Mouse (Mus musculus) limb, embryonic 14.5 days (tissue): Measurements from ENCODE around the gene Samhd1. TPM values are rescaled to one million over a fixed set of nuclear protein-coding genes. Genes with fewer than 3 reads are reported as not detected.
A peak's percentile ranks its signal among the peaks of the same experiment; 100 is the strongest.

Source experiments
- ATAC-seq: fragments of 200-750 bp; cut with Nextera tagmentation; 2 replicates; pipeline ENCODE4 v1.8.0; 2017; ENCODE audit warnings: low read depth, moderate number of reproducible peaks, moderate TSS enrichment; ENCODE audit not compliant: low FRiP score
- DNase-seq: peaks from one replicate; pipeline ENCODE4 v3.0.0-alpha.2; 2015; ENCODE audit warnings: low spot score
- H3K27ac ChIP-seq: fragments of 300-500 bp; sonication (generic); replicated peaks from 2 replicates; pipeline ENCODE4 v1.5.1; 2014; ENCODE audit warnings: low read depth, mild to moderate bottlenecking, low read length, moderate library complexity, mixed read lengths
- H3K27me3 ChIP-seq: fragments of 300-500 bp; sonication (generic); 2 replicates; pipeline ENCODE4 v1.6.1; 2014; ENCODE audit warnings: low read length, mixed read lengths; ENCODE audit not compliant: control insufficient read depth, insufficient read depth
- H3K36me3 ChIP-seq: fragments of 300-500 bp; sonication (generic); 2 replicates; pipeline ENCODE4 v1.6.1; 2014; ENCODE audit warnings: mild to moderate bottlenecking, low read length, moderate library complexity, mixed read lengths; ENCODE audit not compliant: control insufficient read depth, insufficient read depth
- H3K4me1 ChIP-seq: fragments of 300-500 bp; sonication (generic); 2 replicates; pipeline ENCODE4 v1.6.1; 2014; ENCODE audit warnings: antibody characterized with exemption, low read length, mixed read lengths; ENCODE audit not compliant: control insufficient read depth, insufficient read depth
- H3K4me2 ChIP-seq: fragments of 300-500 bp; sonication (generic); replicated peaks from 2 replicates; pipeline ENCODE4 v1.6.1; 2014; ENCODE audit warnings: low read depth, mild to moderate bottlenecking, low read length, moderate library complexity; ENCODE audit not compliant: severe bottlenecking
- H3K4me3 ChIP-seq: fragments of 300-500 bp; sonication (generic); replicated peaks from 2 replicates; pipeline ENCODE4 v1.5.1; 2014; ENCODE audit warnings: low read length
- H3K9ac ChIP-seq: fragments of 300-500 bp; sonication (generic); 2 replicates; pipeline ENCODE4 v1.6.1; 2014; ENCODE audit warnings: mild to moderate bottlenecking, low read depth, low read length, moderate library complexity; ENCODE audit not compliant: severe bottlenecking
- H3K9me3 ChIP-seq: fragments of 300-500 bp; sonication (generic); 2 replicates; pipeline ENCODE4 v1.6.1; 2016; ENCODE audit warnings: low read length; ENCODE audit not compliant: control insufficient read depth
- POLR2A ChIP-seq: fragments of 200-500 bp; IDR thresholded peaks from 2 replicates; pipeline ENCODE4 v1.8.0; 2012; ENCODE audit warnings: inconsistent platforms, mild to moderate bottlenecking, moderate library complexity, borderline replicate concordance; ENCODE audit not compliant: insufficient read depth, insufficient read length; ENCODE audit errors: extremely low read depth
- WGBS: fragments of 180-500 bp; shearing (Covaris S2); extraction: QIAGEN DNeasy Blood & Tissue Kit; methylation state at CpG from one replicate; pipeline ENCODE4 v1.1.7; 2014; 5-methylcytosine and 5-hydroxymethylcytosine counted together
- polyA plus RNA-seq, 2 experiments: library from polyadenylated mRNA; depleted of rRNA in 1 of 2; stranded (reverse) in 1 of 2; unstranded in 1 of 2; fragments of >200 nt; fragmentation: Nextera tagmentation in 1 of 2; extraction: Ambion mirVana in 1 of 2; gene quantifications; 2 replicates each; pipeline versions ENCODE4 v1.2.1 to v1.2.3; 2012 to 2014

Gene Samhd1
- polyA plus RNA-seq, 2 experiments: 24.3 to 33.6 TPM

- Histone ChIP-seq H3K27me3 (no peaks in the 10 kb centered on the region), H3K9ac (no peak overlapping the region), H3K4me1 (peaks cover 7% of the 10 kb centered on the region; the same call in 1 of the 2 replicates), H3K27ac (no peak overlapping the region), H3K36me3 (peaks cover 67% of the 10 kb centered on the region), H3K9me3 (no peaks in the 10 kb centered on the region), H3K4me2 (no peak overlapping the region), H3K4me3 (no peak overlapping the region)
- TF ChIP-seq POLR2A: no peak
- ATAC-seq (no peak), DNase-seq (no peak)
- WGBS: 87% methylated on average over 8 of the region's 8 CpGs
These were observed 82.6 kb downstream of the Samhd1 start for GRCm38 (mm10) chr2:157052448-157052847.

GRCm38 (mm10) chr2:157049831-157050243, 85.2 kb downstream of the Samhd1 start:
- Histone ChIP-seq H3K9me3 (no peaks in the 10 kb centered on the region; the same call in 1 of the 2 replicates), H3K4me3 (no peak overlapping the region), H3K27me3 (no peaks in the 10 kb centered on the region), H3K4me2 (no peak overlapping the region), H3K27ac (no peak overlapping the region), H3K36me3 (peaks cover 76% of the 10 kb centered on the region), H3K4me1 (0 out of 2 replicates have a peak, but pooled peaks cover 4% of the 10 kb centered on the region), H3K9ac (no peak overlapping the region)
- DNase-seq (no peak), ATAC-seq (no peak)
- WGBS: 74% methylated on average over 8 of the region's 8 CpGs
- no peak for TF ChIP-seq POLR2A

- peaks cover 81% of the 10 kb centered on the region for H3K36me3 ChIP-seq
- no peak overlapping the region for H3K4me3 ChIP-seq
- TF ChIP-seq POLR2A: no peak
- 84% methylated on average over 13 of the region's 13 CpGs for WGBS
- H3K27me3 ChIP-seq: no peaks in the 10 kb centered on the region
- 0 out of 2 replicates have a peak overlapping the region, but pooled peaks have one; percentile 26 for H3K27ac ChIP-seq
- ATAC-seq (no peak), DNase-seq (no peak)
- peaks cover 4% of the 10 kb centered on the region; the same call in 1 of the 2 replicates for H3K9me3 ChIP-seq
- no peaks in the 10 kb centered on the region for H3K4me1 ChIP-seq
- H3K9ac ChIP-seq: no peak overlapping the region
- H3K4me2 ChIP-seq: no peak overlapping the region
These were observed 86.5 kb downstream of the Samhd1 start for GRCm38 (mm10) chr2:157048395-157049181.

Other genes with a start within 250 kb of the Samhd1 start
- 0.15 and 0.27 TPM in 2 replicates for gene Sla2, start 248.1 kb downstream of the Samhd1 start, polyA plus RNA-seq (2012; rRNA removed)
- 0.23 and 0.26 TPM in 2 replicates for gene Sla2, start 248.1 kb downstream of the Samhd1 start, polyA plus RNA-seq (2014; fragmentation: Nextera tagmentation; extraction: Ambion mirVana)
- gene Ndrg3, start 143.2 kb downstream of the Samhd1 start, polyA plus RNA-seq (2012; rRNA removed): 64.6 and 69.7 TPM in 2 replicates
- 44.1 and 49.8 TPM in 2 replicates for gene Ndrg3, start 143.2 kb downstream of the Samhd1 start, polyA plus RNA-seq (2014; fragmentation: Nextera tagmentation; extraction: Ambion mirVana)
- 27.2 and 32.9 TPM in 2 replicates for gene Dsn1, start 128.1 kb downstream of the Samhd1 start, polyA plus RNA-seq (2012; rRNA removed)
- gene Dsn1, start 128.1 kb downstream of the Samhd1 start, polyA plus RNA-seq (2014; fragmentation: Nextera tagmentation; extraction: Ambion mirVana): 30.2 and 33.5 TPM in 2 replicates
- 14.2 and 22.8 TPM in 2 replicates for gene Soga1, start 56.0 kb downstream of the Samhd1 start, polyA plus RNA-seq (2012; rRNA removed)
- gene Soga1, start 56.0 kb downstream of the Samhd1 start, polyA plus RNA-seq (2014; fragmentation: Nextera tagmentation; extraction: Ambion mirVana): 5.5 and 7.9 TPM in 2 replicates
- gene Tldc2, start 48.2 kb downstream of the Samhd1 start, polyA plus RNA-seq (2012; rRNA removed): not detected in 2 replicates
- gene Tldc2, start 48.2 kb downstream of the Samhd1 start, polyA plus RNA-seq (2014; fragmentation: Nextera tagmentation; extraction: Ambion mirVana): not detected in 2 replicates
- 19.7 and 19.9 TPM in 2 replicates for gene Rbl1, start 69.3 kb upstream of the Samhd1 start, polyA plus RNA-seq (2012; rRNA removed)
- 20.2 and 20.4 TPM in 2 replicates for gene Rbl1, start 69.3 kb upstream of the Samhd1 start, polyA plus RNA-seq (2014; fragmentation: Nextera tagmentation; extraction: Ambion mirVana)
- 329 and 384 TPM in 2 replicates for gene Rpn2, start 143.8 kb upstream of the Samhd1 start, polyA plus RNA-seq (2012; rRNA removed)
- 307 and 315 TPM in 2 replicates for gene Rpn2, start 143.8 kb upstream of the Samhd1 start, polyA plus RNA-seq (2014; fragmentation: Nextera tagmentation; extraction: Ambion mirVana)
- 0.18 and 0.24 TPM in 2 replicates for gene Mroh8, start 144.3 kb upstream of the Samhd1 start, polyA plus RNA-seq (2012; rRNA removed)
- gene Mroh8, start 144.3 kb upstream of the Samhd1 start, polyA plus RNA-seq (2014; fragmentation: Nextera tagmentation; extraction: Ambion mirVana): 0.35 and 0.36 TPM in 2 replicates
- 0.54 and 0.65 TPM in 2 replicates for gene Ghrh, start 212.2 kb upstream of the Samhd1 start, polyA plus RNA-seq (2012; rRNA removed)
- gene Ghrh, start 212.2 kb upstream of the Samhd1 start, polyA plus RNA-seq (2014; fragmentation: Nextera tagmentation; extraction: Ambion mirVana): 0.56 TPM in 1 of 2 replicates, not detected in the other
- 80.4 and 82.3 TPM in 2 replicates for gene Manbal, start 232.3 kb upstream of the Samhd1 start, polyA plus RNA-seq (2012; rRNA removed)
- gene Manbal, start 232.3 kb upstream of the Samhd1 start, polyA plus RNA-seq (2014; fragmentation: Nextera tagmentation; extraction: Ambion mirVana): 47.1 and 52.8 TPM in 2 replicates